Mouse (Mus musculus): ENCODE data around the gene Imp4.

- TF ChIP-seq CTCF (conservative IDR thresholded peaks at IDR 0.05; ENCODE audit: low read length) (no peak), POU5F1 (IDR thresholded peaks at IDR 0.05; ENCODE audit: borderline replicate concordance, low read length) (no peak)
Measured at GRCm38 (mm10) chr1:34481920-34482669, 42.4 kb downstream of the Imp4 start.

Data from E14TG2a.4 (cell line).